Mouse (Mus musculus) C2C12 (cell line): ENCODE measurements around the gene Ngdn.

Source experiments
- CTCF ChIP-seq: IDR thresholded peaks from one replicate; pipeline ENCODE4 v1.5.1; 2011; ENCODE audit not compliant: control insufficient read depth, insufficient read depth, insufficient read length
- MAX ChIP-seq: IDR thresholded peaks from one replicate; pipeline ENCODE4 v1.6.1; 2011; ENCODE audit warnings: mild to moderate bottlenecking, control low read depth
- MYOG ChIP-seq: IDR thresholded peaks from one replicate; pipeline ENCODE4 v1.6.1; 2011; ENCODE audit not compliant: control insufficient read depth, insufficient read length; ENCODE audit errors: extremely low read depth
- USF1 ChIP-seq: IDR thresholded peaks from one replicate; pipeline ENCODE4 v1.6.1; 2011; ENCODE audit warnings: low read depth, mild to moderate bottlenecking, control low read depth, moderate library complexity

DNA sequence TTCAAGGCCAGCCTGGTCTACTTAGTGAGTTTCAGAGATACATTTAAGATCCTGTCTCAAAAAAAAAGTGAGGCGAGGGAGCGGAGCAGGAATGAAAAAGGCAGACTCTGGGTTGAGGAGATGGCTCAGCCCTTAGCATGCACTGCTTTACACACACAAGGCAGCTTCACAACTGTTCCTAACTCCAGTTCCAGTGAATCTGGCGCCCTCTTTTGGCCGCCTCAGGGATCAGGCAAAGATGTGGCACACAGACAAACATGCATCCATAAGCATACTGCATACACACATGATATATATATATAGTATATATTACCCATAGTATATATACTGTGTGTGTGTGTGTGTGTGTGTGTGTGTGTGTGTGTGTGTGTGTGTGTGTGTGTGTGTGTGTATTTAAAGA is 4.1 kb upstream of the Ngdn start:
- TF ChIP-seq CTCF = no peak
- no peak for TF ChIP-seq USF1
- TF ChIP-seq MAX = no peak
- TF ChIP-seq MYOG = no peak
